Mouse (Mus musculus): ENCODE data around the gene Fgfr2.

DNA sequence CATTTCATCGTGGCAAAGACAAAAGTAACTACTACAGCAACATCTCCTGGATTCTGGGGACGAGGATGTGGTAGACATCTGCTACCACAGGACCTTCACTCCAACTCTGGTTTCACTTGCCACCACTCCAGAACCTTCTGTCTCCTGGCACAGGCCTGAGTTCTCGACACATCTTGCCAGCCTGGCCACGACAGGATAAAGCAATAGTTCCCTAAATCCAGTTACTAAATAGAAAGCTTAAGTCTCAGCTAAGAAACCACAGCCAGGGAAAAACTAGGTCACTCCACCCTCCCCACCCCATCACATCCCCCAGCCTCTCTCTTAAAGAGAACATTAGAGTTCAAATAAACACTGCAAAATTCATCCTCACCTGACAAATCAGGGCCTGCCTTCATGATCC is 1035.0 kb downstream of the Fgfr2 start:
- no peak for TF ChIP-seq POLR2A (IDR thresholded peaks at IDR 0.05; ENCODE audit: low read depth, low read length)
- TF ChIP-seq CTCF (IDR thresholded peaks at IDR 0.05; ENCODE audit: extremely low read depth, insufficient read length, insufficient replicate concordance, low read depth, low read length) = no peak

All from small intestine, adult 2 months (tissue).